In genomic region chr1:163112482-163113164, GRCm38 (mm10) we compare ENCODE assay signal across 22 mouse cellular contexts. TPM values are rescaled to one million over a fixed set of nuclear protein-coding genes. Genes with fewer than 3 reads are reported as not detected.
"Had no signal": no experiment of that assay in that cellular context is flagged by ENCODE, and none has a peak within 500 bp of the region (broad histone marks: within the 10 kb centered on the region; RNA-seq: fewer than 3 reads in every experiment).

No protein-coding gene starts in this region.

- H3K36me3 ChIP-seq: midbrain, embryonic 13.5 days; midbrain, embryonic 15.5 days; neural tube, embryonic 12.5 days; stomach, embryonic 15.5 days had no signal

- ATAC-seq: midbrain, embryonic 13.5 days; midbrain, embryonic 15.5 days had no signal

- H3K27me3 ChIP-seq: megakaryocyte, embryonic 14.5 days; midbrain, embryonic 13.5 days; midbrain, embryonic 15.5 days; neural tube, embryonic 12.5 days; stomach, embryonic 15.5 days had no signal

- H3K4me1 ChIP-seq: megakaryocyte, embryonic 14.5 days; midbrain, embryonic 13.5 days; midbrain, embryonic 15.5 days; neural tube, embryonic 12.5 days; stomach, embryonic 15.5 days had no signal

- H3K27ac ChIP-seq: macrophage; midbrain, embryonic 13.5 days; midbrain, embryonic 15.5 days; neural tube, embryonic 12.5 days; stomach, embryonic 15.5 days; stomach, postnatal 0 days had no signal

- H3K4me3 ChIP-seq: megakaryocyte, embryonic 14.5 days; midbrain, embryonic 13.5 days; midbrain, embryonic 15.5 days; neural tube, embryonic 12.5 days; stomach, embryonic 15.5 days had no signal

- H3K4me2 ChIP-seq: lung, embryonic 14.5 days; midbrain, embryonic 11.5 days; midbrain, embryonic 13.5 days; midbrain, embryonic 15.5 days; neural tube, embryonic 12.5 days; stomach, embryonic 15.5 days had no signal

- H3K9me3 ChIP-seq: megakaryocyte, embryonic 14.5 days; midbrain, embryonic 13.5 days; midbrain, embryonic 15.5 days; neural tube, embryonic 12.5 days; stomach, embryonic 15.5 days had no signal

- DNase-seq: lung, adult 18-20 months; lung, embryonic 14.5 days; lung, postnatal 14 days; lung, postnatal 36 days; right cerebral cortex, postnatal 14 days; thymus, adult 2 months; thymus, postnatal 25 days; thymus, postnatal 4 days had no signal

- H3K9ac ChIP-seq: lung, embryonic 14.5 days; midbrain, embryonic 13.5 days; midbrain, embryonic 15.5 days; neural tube, embryonic 12.5 days; stomach, embryonic 15.5 days had no signal

RNA-seq across cellular contexts. Expression of gene Mroh9, which starts 27.2 kb away (rescaled TPM):
- polyA plus RNA-seq: liver, embryonic 16.5 days; lung, embryonic 14.5 days; lung, embryonic 16.5 days; macrophage; midbrain, embryonic 11.5 days; midbrain, embryonic 13.5 days; midbrain, embryonic 15.5 days; midbrain, postnatal 0 days; neural tube, embryonic 12.5 days; neural tube, embryonic 14.5 days; spleen, adult 2 months; stomach, embryonic 15.5 days; stomach, postnatal 0 days; thymus, adult 2 months; urinary bladder, adult 2 months had no signal
